Mouse (Mus musculus): ENCODE measurements around the gene Vmn2r124.
"Not testable (repeated sequence)": the region's sequence is repeated elsewhere in the genome, so short reads cannot be mapped to it uniquely, and the experiment has no call there.

Vmn2r124 gene

GRCm38 (mm10) chr17:18049124-18049523, at the start of gene Vmn2r124:
Gene Vmn2r124 (plus strand): TSS chr17:18049424.
- DNase-seq (ENCODE audit: low read depth, low spot score) = no peak

GRCm38 (mm10) chr17:18004752-18005151, 44.5 kb upstream of the Vmn2r124 start:
- no peak for DNase-seq (ENCODE audit: low read depth, low spot score)

DNA sequence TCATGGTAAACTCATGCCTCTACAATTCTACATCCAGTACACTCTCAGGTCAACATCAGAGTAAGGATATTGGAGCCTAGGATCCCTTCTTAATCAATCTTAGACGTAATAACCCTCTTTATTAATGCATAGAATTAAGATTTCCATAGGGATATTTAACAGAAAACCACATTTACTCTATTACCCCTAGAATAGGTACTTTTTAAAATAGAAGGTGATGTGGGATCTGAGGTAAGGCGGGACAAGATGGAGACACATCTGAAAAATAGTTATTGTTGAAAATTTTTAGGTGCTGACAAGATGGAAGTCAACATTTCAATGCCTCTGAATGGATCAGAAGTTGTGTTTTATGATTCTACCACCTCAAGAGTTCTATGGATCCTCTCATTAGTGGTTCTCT, 27.8 kb upstream of the Vmn2r124 start, which contains the start of gene Fpr-rs4:
TSS of gene Fpr-rs4 (plus strand) at position 301 of the 400 bp plus-strand sequence.
- DNase-seq (ENCODE audit: low read depth, low spot score) = no peak

- DNase-seq (ENCODE audit: low read depth, low spot score) = not testable (repeated sequence)
Observed at GRCm38 (mm10) chr17:18084716-18085115, 35.5 kb downstream of the Vmn2r124 start, which contains the start of gene Vmn2r91. Gene Vmn2r91 (plus strand): TSS chr17:18085016.

GRCm38 (mm10) chr17:18095626-18096025, 46.4 kb downstream of the Vmn2r124 start:
- not testable (repeated sequence) for DNase-seq (ENCODE audit: low read depth, low spot score)

- DNase-seq (ENCODE audit: low read depth, low spot score) = not testable (repeated sequence)
Observed at GRCm38 (mm10) chr17:18102265-18102664, 53.0 kb downstream of the Vmn2r124 start.
